ENCODE assay signal across 8 mouse cellular contexts in genomic region chr10:82178257-82179064, GRCm38 (mm10). TPM values are rescaled to one million over a fixed set of nuclear protein-coding genes. Genes with fewer than 3 reads are reported as not detected.
A peak's percentile ranks its signal among the peaks of the same experiment; 100 is the strongest.
DNase-seq lines count a peak whose midpoint lies in the region; ATAC-seq lines count a peak whose summit lies in the region.

No protein-coding gene starts in this region.

- no peaks in the 10 kb centered on the region for H3K27me3 ChIP-seq in hindbrain, embryonic 15.5 days

- peak; percentile 100 for ATAC-seq in hindbrain, embryonic 15.5 days (ENCODE audit: low FRiP score, low read depth)

- H3K4me3 ChIP-seq in hindbrain, embryonic 15.5 days = peak overlapping the region; percentile 77

- H3K4me2 ChIP-seq in hindbrain, embryonic 15.5 days = peak overlapping the region; percentile 72

- WGBS in hindbrain, embryonic 15.5 days = 5% methylated on average over 47 of the region's 47 CpGs

- H3K36me3 ChIP-seq in hindbrain, embryonic 15.5 days = no peaks in the 10 kb centered on the region

- H3K9ac ChIP-seq in hindbrain, embryonic 15.5 days = peak overlapping the region; percentile 81

- peaks cover 11% of the 10 kb centered on the region for H3K4me1 ChIP-seq in hindbrain, embryonic 15.5 days (replicated peaks)

- H3K27ac ChIP-seq in hindbrain, embryonic 15.5 days (replicated peaks) = peak overlapping the region; percentile 97

- DNase-seq in ZHBTc4 (ENCODE audit: low read depth, low spot score) = peak; percentile 98
- peak; percentile 89 to 91 for DNase-seq in cerebellum, postnatal 25 days
- peak; percentile 48 for DNase-seq in gastrocnemius, adult 18-20 months (ENCODE audit: low spot score)
- DNase-seq in layer of hippocampus, postnatal 36 days = peak; percentile 86 to 87
- DNase-seq in lung, postnatal 25 days (ENCODE audit: low spot score) = peak; percentile 75
- peak; percentile 88 for DNase-seq in retina, embryonic 14.5 days (ENCODE audit: low spot score)
- peak; percentile 48 to 62 for DNase-seq in thymus, postnatal 36 days

- no peaks in the 10 kb centered on the region for H3K9me3 ChIP-seq in hindbrain, embryonic 15.5 days

RNA-seq across cellular contexts. Expression of gene AU041133, which starts 50.6 kb away (rescaled TPM):
- under 1 TPM; 0.38 to 0.46 TPM for total RNA-seq in gastrocnemius, adult 18-20 months (2021)
- 8.7 and 9.8 TPM in 2 replicates for polyA plus RNA-seq in hindbrain, embryonic 15.5 days (2015; fragmentation: Nextera tagmentation; extraction: Ambion mirVana)
- 10 to 100 TPM; 10.0 to 10.7 TPM for total RNA-seq in layer of hippocampus, postnatal 36 days (2021)

Comparison
In these comparisons a context has a peak if more than half of its experiments do, and no peak if none do; other contexts are left out.
1. Peak in every context shown above with its lines: DNase-seq, ATAC-seq, H3K4me3 ChIP-seq and H3K27ac ChIP-seq.
2. DNase-seq: peak in every context shown above with its lines; median percentile 98 in ZHBTc4; 90 in cerebellum, postnatal 25 days; 88 in retina, embryonic 14.5 days; 86 in layer of hippocampus, postnatal 36 days; 75 in lung, postnatal 25 days; 55 in thymus, postnatal 36 days; 48 in gastrocnemius, adult 18-20 months.
3. RNA of gene AU041133, which starts 50.6 kb away (total RNA-seq): 10.0 to 10.7 TPM in layer of hippocampus, postnatal 36 days; 0.38 to 0.46 TPM in gastrocnemius, adult 18-20 months; every median in the first group is over 4 times any median in the second.